Mouse (Mus musculus) Patski (cell line): ENCODE measurements at regions not wholly inside any gene's neighbourhood (a gene's known extent, or its start where the extent isn't known, plus 50 kb on each side); places are given as distances from the start of the nearest gene placed in this dataset.

Source experiments
- ATAC-seq: fragments of 100-300 bp; one replicate; pipeline ENCODE4 v1.8.0; 2021
- CTCF ChIA-PET: fragments of 350-600 bp; sonication (Branson Sonifier 250); formaldehyde crosslinking; loops from one replicate; lab custom pipeline; 2022; ENCODE audit warnings: inconsistent platforms; lab: Charles Lee
- POLR2A ChIA-PET: fragments of 350-600 bp; sonication (Branson Sonifier 250); formaldehyde crosslinking; loops from one replicate; lab custom pipeline; 2022; ENCODE audit warnings: antibody characterized with exemption, inconsistent platforms; lab: Charles Lee
- DNase-seq: peaks from one replicate; pipeline ENCODE4 v3.0.0-alpha.2; 2011; ENCODE audit warnings: low read depth, low spot score
- H3K27me3 ChIP-seq: fragments of 371-371 bp; one replicate; pipeline ENCODE4 v1.5.1; 2021
- CTCF ChIP-seq: fragments of 100-300 bp; IDR thresholded peaks from one replicate; pipeline ENCODE4 v1.5.1; 2021
- in situ Hi-C: fragments of 300-500 bp; cut with MboI; formaldehyde crosslinking; loops from 3 replicates; pipeline ENCODE4 v1.11.1; 2018; ENCODE audit warnings: low pct_unique_long_range_greater_than_20kb, mixed read lengths

DNA sequence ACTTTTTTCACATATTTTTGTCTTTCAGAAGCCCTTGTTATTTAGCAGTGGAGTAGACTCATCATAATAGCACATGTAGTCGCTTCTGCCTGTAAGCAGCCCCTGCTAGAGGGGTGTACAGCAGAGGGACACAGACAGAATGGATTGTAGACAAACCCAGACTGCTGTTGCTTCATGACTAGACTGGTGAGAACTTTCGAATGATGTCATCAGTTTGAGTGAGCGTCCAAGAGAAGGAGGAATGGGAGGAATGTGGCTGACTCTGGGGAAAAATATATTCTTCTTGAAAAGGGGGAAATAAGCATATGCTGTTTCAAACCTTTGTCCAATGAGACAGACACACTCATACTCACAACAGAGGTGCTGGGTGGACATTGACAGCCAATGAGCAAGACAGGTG lies 436.1 kb downstream of the Fgf9 start:
- no peak for TF ChIP-seq CTCF
- no peaks in the 10 kb centered on the region for H3K27me3 ChIP-seq
- ChIA-PET CTCF (interaction anchor here (0.6 kb wide), 1 partner anchor 1581 kb away, joined by 3 read pairs; no protein-coding TSS in a partner anchor), POLR2A (no interaction called here)
- in situ Hi-C loops, result no loop called here
- peak; percentile 70 for ATAC-seq
- DNase-seq, result no peak

DNA sequence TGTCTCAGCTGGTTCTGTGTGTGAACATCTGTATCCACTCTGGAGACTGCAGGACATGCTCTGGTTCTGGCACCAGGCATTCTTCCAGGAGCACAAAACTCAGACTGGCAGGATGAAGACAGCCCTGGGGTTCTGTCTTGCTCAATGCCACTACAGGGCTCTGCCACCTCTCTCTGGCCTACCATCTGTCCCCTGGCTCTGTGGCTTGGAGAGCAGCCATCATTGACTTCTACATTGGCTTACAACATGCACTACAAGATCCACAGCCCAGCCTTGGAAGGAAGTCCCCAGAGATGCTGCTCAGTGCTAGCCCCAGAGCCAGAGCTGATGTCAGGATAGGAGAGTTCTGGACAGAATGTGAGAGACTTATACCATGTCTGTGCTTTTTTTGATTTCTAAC lies 435.5 kb downstream of the Fgf9 start:
- ATAC-seq (no peak), DNase-seq (no peak)
- CTCF ChIA-PET, result interaction anchor here (0.6 kb wide), 1 partner anchor 1580 kb away, joined by 3 read pairs; no protein-coding TSS in a partner anchor
- in situ Hi-C loops, result no loop called here
- no peaks in the 10 kb centered on the region for H3K27me3 ChIP-seq
- no peak for TF ChIP-seq CTCF
- POLR2A ChIA-PET, result no interaction called here

DNA sequence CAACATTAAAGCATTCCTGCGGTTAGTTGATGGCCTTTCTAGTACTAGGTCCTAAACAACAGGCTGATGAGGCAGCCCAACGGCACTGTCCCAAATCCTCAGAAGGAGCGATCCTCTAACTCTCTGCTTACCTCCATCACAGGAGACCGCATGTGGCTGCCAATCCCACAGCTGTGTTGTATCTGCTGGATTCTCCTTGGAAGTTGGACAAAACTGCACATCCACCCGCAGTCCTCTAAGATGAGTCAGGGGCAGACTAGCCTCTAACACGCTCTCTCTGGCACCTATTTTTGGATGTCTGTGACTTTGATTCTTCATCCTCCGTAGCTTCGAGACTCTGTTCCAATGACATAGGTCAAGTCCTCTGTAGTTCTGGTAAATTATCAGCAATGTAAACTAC lies 432.5 kb downstream of the Fgf9 start:
- in situ Hi-C loops, result no loop called here
- ATAC-seq (no peak), DNase-seq (no peak)
- H3K27me3 ChIP-seq, result no peaks in the 10 kb centered on the region
- CTCF ChIA-PET, result no interaction called here
- no peak for TF ChIP-seq CTCF
- POLR2A ChIA-PET, result no interaction called here

DNA sequence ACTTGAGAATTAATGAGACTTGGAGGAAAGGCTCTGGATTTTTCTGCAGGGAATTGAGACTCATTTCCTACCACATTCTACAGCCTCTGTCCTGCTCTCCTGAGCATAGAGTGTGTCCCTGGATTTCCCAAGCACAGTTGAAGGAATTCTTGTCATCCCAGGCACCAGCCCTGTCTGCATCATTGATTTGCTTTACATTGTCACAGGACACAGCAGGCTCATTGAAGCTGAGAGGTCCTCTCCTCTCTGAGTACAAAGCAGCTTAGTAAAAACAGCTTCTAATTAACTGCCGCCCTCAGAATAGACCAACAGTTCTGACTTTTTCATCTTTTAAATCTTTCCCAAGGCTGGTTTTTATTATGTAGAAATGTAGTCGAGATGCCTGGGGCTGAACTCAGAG lies 429.7 kb downstream of the Fgf9 start:
- no peak for ATAC-seq
- ChIA-PET POLR2A (no interaction called here), CTCF (no interaction called here)
- H3K27me3 ChIP-seq, result no peaks in the 10 kb centered on the region
- TF ChIP-seq CTCF, result no peak
- in situ Hi-C loops, result no loop called here
- no peak for DNase-seq

DNA sequence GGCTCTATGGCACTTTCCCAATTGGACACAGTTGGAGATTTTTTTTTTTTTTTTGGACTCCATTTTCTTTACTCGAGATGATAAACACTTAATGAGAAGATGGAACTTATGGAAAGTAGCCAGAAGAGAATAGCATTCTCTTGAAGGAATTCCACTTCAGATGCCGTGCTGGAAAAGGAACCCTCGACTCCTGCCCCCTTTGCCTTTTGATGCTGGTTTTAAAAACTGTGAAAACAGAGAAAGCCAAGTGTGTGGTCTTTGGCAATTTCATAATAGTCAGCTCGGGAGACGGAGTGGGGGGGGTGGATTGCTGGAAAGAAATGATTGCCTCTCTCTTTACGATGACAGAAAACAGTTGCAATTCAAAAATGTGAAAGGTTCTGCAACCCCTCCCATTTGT lies 429.2 kb downstream of the Fgf9 start:
- ATAC-seq, result no peak
- H3K27me3 ChIP-seq, result no peaks in the 10 kb centered on the region
- TF ChIP-seq CTCF, result no peak
- no peak for DNase-seq
- ChIA-PET CTCF (no interaction called here), POLR2A (no interaction called here)
- in situ Hi-C loops, result no loop called here

DNA sequence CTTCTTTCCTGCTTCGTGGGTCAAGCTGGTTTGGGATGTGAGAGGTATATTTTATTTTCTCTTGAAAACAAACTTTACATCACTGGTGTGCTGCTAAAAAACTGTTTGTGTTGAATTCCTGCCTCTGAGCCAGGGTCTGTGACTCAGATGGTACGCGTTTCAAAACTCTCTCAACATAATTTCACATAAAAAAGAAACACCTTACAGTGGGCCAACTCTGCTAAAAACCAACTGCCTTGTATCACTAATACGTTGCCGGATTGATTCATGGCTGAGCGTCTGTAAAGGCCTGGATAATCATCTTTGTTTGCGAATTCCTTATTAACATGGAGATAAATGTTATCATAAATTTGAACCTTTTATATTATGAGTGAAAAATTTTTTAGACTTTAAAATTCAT lies 428.7 kb downstream of the Fgf9 start:
- ATAC-seq, result no peak
- POLR2A ChIA-PET, result no interaction called here
- no peak for DNase-seq
- in situ Hi-C loops, result no loop called here
- TF ChIP-seq CTCF, result no peak
- H3K27me3 ChIP-seq, result no peaks in the 10 kb centered on the region
- CTCF ChIA-PET, result no interaction called here

DNA sequence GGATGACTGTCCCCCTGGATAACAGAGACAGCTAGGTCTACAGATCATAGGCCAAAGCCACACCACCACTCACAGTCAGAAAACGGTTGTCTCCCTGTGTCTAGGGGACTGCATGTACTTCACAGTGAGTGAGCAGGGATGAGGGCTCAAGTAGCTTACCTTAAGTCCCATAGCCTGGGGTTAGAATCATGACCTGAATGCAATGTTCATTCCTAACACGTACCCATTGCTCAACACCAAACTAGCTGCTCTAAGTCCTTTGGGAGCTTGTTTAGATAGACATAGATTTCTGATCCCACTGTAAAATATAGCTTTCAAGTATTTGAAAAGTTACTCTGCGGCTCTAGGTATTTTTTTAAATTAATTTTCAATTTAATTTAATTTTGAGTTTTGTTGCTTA lies 426.6 kb downstream of the Fgf9 start:
- no peak for DNase-seq
- in situ Hi-C loops, result no loop called here
- ATAC-seq, result no peak
- no peaks in the 10 kb centered on the region for H3K27me3 ChIP-seq
- no peak for TF ChIP-seq CTCF
- ChIA-PET CTCF (no interaction called here), POLR2A (no interaction called here)

DNA sequence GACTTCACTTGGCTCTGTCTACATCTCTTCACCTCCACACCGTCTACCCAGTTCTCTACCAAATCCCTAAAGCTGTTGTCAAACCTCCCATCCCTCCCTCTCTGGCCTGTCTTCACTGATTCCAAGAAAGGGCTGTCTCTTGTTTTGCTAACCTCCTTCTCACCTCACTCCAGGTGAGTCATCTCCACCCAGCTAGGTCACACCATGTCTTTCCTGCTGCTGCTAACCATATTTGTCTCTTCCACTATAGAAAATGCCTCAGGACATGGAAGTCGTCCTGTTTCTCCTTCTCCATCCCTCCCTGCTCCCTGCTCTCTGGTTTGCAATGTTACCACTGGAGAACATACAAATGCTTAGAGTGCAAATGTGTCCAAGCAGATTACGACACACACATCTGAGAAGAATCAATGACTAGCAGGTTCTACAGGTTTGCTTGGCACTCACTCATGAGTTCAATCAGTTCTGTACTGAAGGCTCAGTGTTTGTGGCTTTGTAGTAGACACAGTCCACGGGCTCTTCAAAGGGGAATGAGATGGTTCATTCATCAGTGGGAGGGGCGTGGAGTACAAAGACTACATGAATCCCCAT lies 424.1 kb downstream of the Fgf9 start:
- DNase-seq (no peak), ATAC-seq (no peak)
- no peaks in the 10 kb centered on the region for H3K27me3 ChIP-seq
- CTCF ChIA-PET, result no interaction called here
- in situ Hi-C loops, result no loop called here
- POLR2A ChIA-PET, result no interaction called here
- TF ChIP-seq CTCF, result no peak

DNA sequence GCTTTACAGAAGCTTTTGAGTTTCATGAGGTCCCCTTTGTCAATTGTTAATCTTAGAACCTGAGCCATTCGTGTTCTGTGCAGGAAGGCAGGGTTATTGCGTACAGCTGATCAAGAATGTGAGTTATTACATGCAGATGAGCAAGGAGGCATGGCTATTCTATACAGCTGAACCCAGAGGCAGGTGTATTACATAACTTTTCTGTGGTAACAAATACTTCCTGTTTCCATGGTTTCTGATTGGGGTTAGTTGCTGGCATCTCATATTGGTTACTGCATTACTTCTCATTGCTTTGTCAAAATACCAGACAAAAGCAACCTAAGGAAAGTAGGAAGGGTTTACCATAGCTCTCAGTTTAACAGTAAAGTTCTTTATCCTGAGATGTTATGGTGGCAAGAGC lies 421.8 kb downstream of the Fgf9 start:
- TF ChIP-seq CTCF, result no peak
- CTCF ChIA-PET, result no interaction called here
- ATAC-seq (no peak), DNase-seq (no peak)
- in situ Hi-C loops, result no loop called here
- POLR2A ChIA-PET, result no interaction called here
- H3K27me3 ChIP-seq, result no peaks in the 10 kb centered on the region

DNA sequence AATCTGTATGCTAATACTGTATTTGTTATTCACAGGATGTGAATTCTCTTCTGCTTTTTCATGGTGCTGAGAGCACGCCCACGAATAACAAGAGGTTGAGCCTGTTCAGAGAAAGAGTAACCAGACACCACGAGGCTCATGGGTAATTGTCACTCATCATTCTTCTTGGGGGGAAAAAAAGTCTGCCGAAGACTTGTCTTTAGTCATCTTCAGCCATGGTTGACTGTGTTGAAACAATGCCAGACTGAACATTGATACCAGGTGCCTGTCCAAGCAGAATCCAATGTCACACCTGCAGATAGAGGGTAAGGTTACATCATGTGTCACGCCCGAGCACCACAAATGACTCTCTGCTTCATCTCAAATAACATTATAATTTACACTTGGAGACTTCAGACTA lies 418.5 kb downstream of the Fgf9 start:
- in situ Hi-C loops, result no loop called here
- no peak for DNase-seq
- CTCF ChIA-PET, result no interaction called here
- POLR2A ChIA-PET, result no interaction called here
- no peak for TF ChIP-seq CTCF
- no peaks in the 10 kb centered on the region for H3K27me3 ChIP-seq
- no peak for ATAC-seq

DNA sequence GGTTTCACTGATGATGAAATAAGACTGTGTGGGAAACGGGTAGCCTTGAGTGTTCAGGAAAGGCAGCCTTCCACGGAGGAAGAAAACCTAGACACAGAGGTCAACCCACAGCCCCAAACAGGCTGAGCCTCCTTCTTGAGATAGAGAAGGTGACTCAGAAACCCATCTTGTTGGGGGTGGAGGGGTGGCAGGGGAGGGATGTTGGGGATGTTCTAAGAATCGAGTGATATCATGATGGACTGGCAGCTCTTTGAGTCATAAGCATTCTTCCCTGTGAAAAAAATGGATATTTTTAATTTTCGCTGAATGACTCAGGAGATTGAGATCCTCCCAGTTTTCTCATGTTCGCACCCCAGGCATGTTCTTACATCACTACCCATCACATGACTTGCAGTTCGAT lies 417.5 kb downstream of the Fgf9 start:
- TF ChIP-seq CTCF, result no peak
- no peak for DNase-seq
- in situ Hi-C loops, result no loop called here
- no peaks in the 10 kb centered on the region for H3K27me3 ChIP-seq
- ChIA-PET POLR2A (no interaction called here), CTCF (no interaction called here)
- ATAC-seq, result no peak

DNA sequence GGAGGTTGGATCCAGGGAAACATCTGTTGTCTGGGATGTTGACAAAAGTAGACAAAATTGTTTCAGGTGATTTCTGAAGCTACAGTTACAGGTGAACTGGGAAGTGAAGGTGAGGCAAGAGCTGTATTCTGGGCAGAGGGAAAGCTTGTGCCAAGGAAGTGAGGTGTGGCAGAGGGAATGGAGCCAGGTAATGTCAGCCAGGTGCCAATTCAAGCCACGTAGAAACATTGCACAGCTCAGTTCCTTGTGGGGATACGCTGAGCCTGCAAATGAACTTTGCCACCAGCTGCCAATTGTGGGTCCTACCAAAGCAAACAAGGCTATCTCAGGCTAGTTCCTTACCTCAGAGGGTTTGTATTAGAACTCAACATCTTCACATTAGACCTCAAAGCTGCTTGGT lies 410.1 kb downstream of the Fgf9 start:
- ChIA-PET CTCF (no interaction called here), POLR2A (no interaction called here)
- TF ChIP-seq CTCF, result no peak
- ATAC-seq (no peak), DNase-seq (no peak)
- H3K27me3 ChIP-seq, result no peaks in the 10 kb centered on the region
- in situ Hi-C loops, result no loop called here
